Mouse (Mus musculus) bone marrow, adult 2 months (tissue): ENCODE data around the gene Pde7b.

Experiments
- CTCF ChIP-seq: fragments of 200-500 bp; IDR thresholded peaks from 2 replicates; pipeline ENCODE4 v1.5.1; 2011; ENCODE audit warnings: low read length, control low read depth; ENCODE audit not compliant: control insufficient read depth, insufficient read depth
- POLR2A ChIP-seq: fragments of 200-500 bp; IDR thresholded peaks from 2 replicates; pipeline ENCODE4 v1.6.1; 2011; ENCODE audit warnings: low read depth, mild to moderate bottlenecking, control low read depth, low read length, borderline replicate concordance; ENCODE audit not compliant: control insufficient read depth

DNA sequence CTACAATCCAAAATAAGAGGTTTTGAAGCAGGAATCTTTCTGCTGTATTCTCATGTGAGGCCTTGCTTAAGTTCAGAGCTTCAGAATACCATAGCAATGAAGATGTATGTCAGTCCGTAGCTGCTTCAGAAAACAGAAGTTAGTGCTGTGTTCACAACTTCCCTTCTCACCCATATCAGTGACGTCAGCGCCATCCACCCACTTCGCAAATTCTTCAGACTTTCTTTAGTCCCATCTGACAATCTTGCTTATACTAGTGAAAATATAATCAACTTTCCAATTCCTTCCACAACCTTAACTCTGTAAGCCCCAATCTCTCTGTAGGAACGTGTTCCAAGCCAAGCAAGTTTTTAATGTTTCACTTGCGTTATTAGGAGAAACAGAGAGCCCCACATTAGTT is 326.7 kb downstream of the Pde7b start:
- TF ChIP-seq CTCF (no peak), POLR2A (no peak)
